Mouse (Mus musculus) hindbrain, postnatal 0 days (tissue): ENCODE results near the gene Tmem132d. TPM values are rescaled to one million over a fixed set of nuclear protein-coding genes. Genes with fewer than 3 reads are reported as not detected.

ENCODE experiments used
- ATAC-seq: fragments of 200-750 bp; cut with Nextera tagmentation; 2 replicates; pipeline ENCODE4 v1.8.0; 2017; ENCODE audit warnings: mild to moderate bottlenecking, moderate TSS enrichment, moderate library complexity
- DNase-seq: peaks from one replicate; pipeline ENCODE4 v3.0.0-alpha.2; 2015; ENCODE audit warnings: low spot score
- H3K27ac ChIP-seq: fragments of 300-500 bp; sonication (generic); 2 replicates; pipeline ENCODE4 v1.5.1; 2014; ENCODE audit warnings: mild to moderate bottlenecking
- H3K27me3 ChIP-seq: fragments of 300-500 bp; sonication (generic); 2 replicates; pipeline ENCODE4 v1.6.1; 2014; ENCODE audit warnings: low read length, mixed read lengths; ENCODE audit not compliant: insufficient read depth
- H3K36me3 ChIP-seq: fragments of 300-500 bp; sonication (generic); 2 replicates; pipeline ENCODE4 v1.6.1; 2014; ENCODE audit warnings: low read length, mixed read lengths; ENCODE audit not compliant: insufficient read depth
- H3K4me1 ChIP-seq: fragments of 300-500 bp; sonication (generic); 2 replicates; pipeline ENCODE4 v1.6.1; 2014; ENCODE audit warnings: antibody characterized with exemption, low read length, mixed read lengths; ENCODE audit not compliant: insufficient read depth
- H3K4me2 ChIP-seq: fragments of 300-500 bp; sonication (generic); 2 replicates; pipeline ENCODE4 v1.6.1; 2014; ENCODE audit warnings: low read depth, mild to moderate bottlenecking, low read length, moderate library complexity, mixed read lengths
- H3K4me3 ChIP-seq: fragments of 300-500 bp; sonication (generic); 2 replicates; pipeline ENCODE4 v1.5.1; 2014; ENCODE audit warnings: low read length
- H3K9ac ChIP-seq: fragments of 300-500 bp; sonication (generic); replicated peaks from 2 replicates; pipeline ENCODE4 v1.6.1; 2014; ENCODE audit warnings: mild to moderate bottlenecking, low read length, moderate library complexity, mixed read lengths
- H3K9me3 ChIP-seq: fragments of 300-500 bp; sonication (generic); 2 replicates; pipeline ENCODE4 v1.6.1; 2016; ENCODE audit warnings: low read length, mixed read lengths
- CTCF ChIP-seq: IDR thresholded peaks from 2 replicates; pipeline ENCODE4 v1.5.1; 2016; ENCODE audit warnings: antibody characterized with exemption, control low read depth, low read depth
- WGBS: fragments of 180-500 bp; shearing (Covaris S2); extraction: QIAGEN DNeasy Blood & Tissue Kit; methylation state at CpG from one replicate; pipeline ENCODE4 v1.1.7; 2014; 5-methylcytosine and 5-hydroxymethylcytosine counted together
- polyA plus RNA-seq: library from polyadenylated mRNA; unstranded; fragments of >200 nt; fragmentation: Nextera tagmentation; extraction: Ambion mirVana; gene quantifications from 2 replicates; pipeline ENCODE4 v1.2.1, GENCODE M21; 2015
- total RNA-seq: library from RNA; depleted of rRNA; stranded (reverse); fragments of >200 nt; gene quantifications from 2 replicates; pipeline ENCODE4 v1.2.3, GENCODE M21; 2014

Tmem132d gene
- total and polyA plus RNA-seq, 2 experiments from 2014 or later = 5.8 to 28.9 TPM

- no peak overlapping the region for H3K9ac ChIP-seq
- TF ChIP-seq CTCF = peak; percentile 30
- 23% methylated on average over 10 of the region's 10 CpGs for WGBS
- no peaks in the 10 kb centered on the region for H3K27me3 ChIP-seq
- H3K9me3 ChIP-seq = no peaks in the 10 kb centered on the region
- 0 out of 2 replicates have a peak overlapping the region, but pooled peaks have one; percentile 10 for H3K4me2 ChIP-seq
- H3K27ac ChIP-seq = no peak overlapping the region
- H3K36me3 ChIP-seq = no peaks in the 10 kb centered on the region
- 0 out of 2 replicates have a peak, but pooled peaks cover 7% of the 10 kb centered on the region for H3K4me1 ChIP-seq
- ATAC-seq (no peak), DNase-seq (peak; percentile 62)
- H3K4me3 ChIP-seq = no peak overlapping the region
Measured at GRCm38 (mm10) chr5:127976661-127977060, 456.2 kb downstream of the Tmem132d start.

- no peak for DNase-seq
- Histone ChIP-seq H3K27me3 (no peaks in the 10 kb centered on the region), H3K4me3 (no peak overlapping the region), H3K4me2 (no peak overlapping the region), H3K9ac (no peak overlapping the region), H3K36me3 (no peaks in the 10 kb centered on the region), H3K9me3 (no peaks in the 10 kb centered on the region), H3K4me1 (no peaks in the 10 kb centered on the region), H3K27ac (no peak overlapping the region)
- no peak for TF ChIP-seq CTCF
- ATAC-seq = no peak
- 82% methylated on average over 3 of the region's 3 CpGs for WGBS
Measured at GRCm38 (mm10) chr5:127965700-127966099, 467.2 kb downstream of the Tmem132d start.

- no peak for TF ChIP-seq CTCF
- no peaks in the 10 kb centered on the region for H3K4me1 ChIP-seq
- H3K27me3 ChIP-seq = no peaks in the 10 kb centered on the region
- no peak overlapping the region for H3K4me3 ChIP-seq
- WGBS = 90% methylated on average over 4 of the region's 4 CpGs
- DNase-seq (no peak), ATAC-seq (no peak)
- H3K27ac ChIP-seq = no peak overlapping the region
- no peaks in the 10 kb centered on the region for H3K36me3 ChIP-seq
- no peak overlapping the region for H3K4me2 ChIP-seq
- H3K9ac ChIP-seq = no peak overlapping the region
- H3K9me3 ChIP-seq = no peaks in the 10 kb centered on the region
Measured at GRCm38 (mm10) chr5:127962656-127963055, 470.2 kb downstream of the Tmem132d start.

- Histone ChIP-seq H3K9me3 (no peaks in the 10 kb centered on the region), H3K4me2 (no peak overlapping the region), H3K36me3 (no peaks in the 10 kb centered on the region), H3K4me3 (no peak overlapping the region), H3K9ac (no peak overlapping the region), H3K27me3 (no peaks in the 10 kb centered on the region), H3K4me1 (no peaks in the 10 kb centered on the region), H3K27ac (no peak overlapping the region)
- DNase-seq (no peak), ATAC-seq (no peak)
- TF ChIP-seq CTCF = no peak
- WGBS = 66% methylated on average over 17 of the region's 17 CpGs
Measured at GRCm38 (mm10) chr5:127956511-127957097, 476.3 kb downstream of the Tmem132d start.

- 74% methylated on average over 16 of the region's 16 CpGs for WGBS
- no peak for TF ChIP-seq CTCF
Measured at GRCm38 (mm10) chr5:127954231-127954790, 478.6 kb downstream of the Tmem132d start.

GRCm38 (mm10) chr5:127952800-127953199 lies 480.1 kb downstream of the Tmem132d start:
- no peak for TF ChIP-seq CTCF
- Histone ChIP-seq H3K27ac (no peak overlapping the region), H3K27me3 (no peaks in the 10 kb centered on the region), H3K4me1 (no peaks in the 10 kb centered on the region), H3K36me3 (no peaks in the 10 kb centered on the region), H3K4me3 (no peak overlapping the region), H3K9ac (no peak overlapping the region), H3K4me2 (no peak overlapping the region), H3K9me3 (no peaks in the 10 kb centered on the region)
- DNase-seq (no peak), ATAC-seq (no peak)
- WGBS = 65% methylated on average over 6 of the region's 6 CpGs

More at GRCm38 (mm10) chr5:127954231-127954790, 478.6 kb downstream of the Tmem132d start:
- ATAC-seq (no peak), DNase-seq (no peak)
- Histone ChIP-seq H3K9ac (no peak overlapping the region), H3K4me1 (no peaks in the 10 kb centered on the region), H3K36me3 (no peaks in the 10 kb centered on the region), H3K27me3 (no peaks in the 10 kb centered on the region), H3K4me2 (no peak overlapping the region), H3K9me3 (no peaks in the 10 kb centered on the region), H3K27ac (no peak overlapping the region), H3K4me3 (no peak overlapping the region)

GRCm38 (mm10) chr5:127950574-127950973 lies 482.3 kb downstream of the Tmem132d start:
- WGBS = 65% methylated on average over 4 of the region's 4 CpGs
- Histone ChIP-seq H3K36me3 (no peaks in the 10 kb centered on the region), H3K4me3 (no peak overlapping the region), H3K9me3 (no peaks in the 10 kb centered on the region), H3K9ac (no peak overlapping the region), H3K4me2 (no peak overlapping the region), H3K27ac (no peak overlapping the region), H3K27me3 (no peaks in the 10 kb centered on the region), H3K4me1 (no peaks in the 10 kb centered on the region)
- ATAC-seq (no peak), DNase-seq (no peak)
- TF ChIP-seq CTCF = no peak
